Mouse (Mus musculus) small intestine, adult 2 months (tissue): ENCODE data around the gene Clip3. TPM values are rescaled to one million over a fixed set of nuclear protein-coding genes. Genes with fewer than 3 reads are reported as not detected.
A peak's percentile ranks its signal among the peaks of the same experiment; 100 is the strongest.

ENCODE experiments used
- H3K27ac ChIP-seq: fragments of 200-500 bp; 2 replicates; pipeline ENCODE4 v1.5.1; 2012; ENCODE audit warnings: low read depth, low read length, control low read depth, inconsistent platforms; ENCODE audit not compliant: insufficient read depth
- H3K27me3 ChIP-seq: fragments of 200-500 bp; 2 replicates; pipeline ENCODE4 v1.6.1; 2012; ENCODE audit warnings: mild to moderate bottlenecking, moderate library complexity, low read length, inconsistent platforms; ENCODE audit not compliant: control insufficient read depth, insufficient read depth
- H3K36me3 ChIP-seq: fragments of 200-500 bp; 2 replicates; pipeline ENCODE4 v1.6.1; 2012; ENCODE audit warnings: mild to moderate bottlenecking, low read length, control low read depth, inconsistent platforms; ENCODE audit not compliant: control insufficient read depth, insufficient read depth
- H3K4me1 ChIP-seq: fragments of 200-500 bp; 2 replicates; pipeline ENCODE4 v1.6.1; 2012; ENCODE audit warnings: low read length, inconsistent platforms, mixed read lengths; ENCODE audit not compliant: control insufficient read depth, insufficient read depth, insufficient read length
- H3K4me3 ChIP-seq: fragments of 200-500 bp; 2 replicates; pipeline ENCODE4 v1.5.1; 2012; ENCODE audit warnings: low read depth, mild to moderate bottlenecking, control low read depth, inconsistent platforms, low read length, moderate library complexity
- CTCF ChIP-seq: fragments of 200-500 bp; IDR thresholded peaks from 2 replicates; pipeline ENCODE4 v1.5.1; 2012; ENCODE audit warnings: low read depth, mild to moderate bottlenecking, control low read depth, inconsistent platforms, low read length, moderate library complexity, mixed read lengths; ENCODE audit not compliant: insufficient replicate concordance, insufficient read length; ENCODE audit errors: extremely low read depth
- POLR2A ChIP-seq: fragments of 200-500 bp; IDR thresholded peaks from 2 replicates; pipeline ENCODE4 v1.6.1; 2012; ENCODE audit warnings: low read depth, mild to moderate bottlenecking, control low read depth, inconsistent platforms, low read length, moderate library complexity
- WGBS: fragments of 180-500 bp; shearing (Covaris S2); methylation state at CpG from one replicate; pipeline ENCODE4 v1.1.7; 2018; 5-methylcytosine and 5-hydroxymethylcytosine counted together
- polyA plus RNA-seq: library from polyadenylated mRNA; depleted of rRNA; stranded (reverse); fragments of >200 nt; gene quantifications from 2 replicates; pipeline ENCODE4 v1.2.3, GENCODE M21; 2012; rRNA removed

The Clip3 gene
- polyA plus RNA-seq, 1 experiment: 9.0 TPM

GRCm38 (mm10) chr7:30339432-30340109, 48.0 kb downstream of the Clip3 start:
- Histone ChIP-seq H3K4me1 (no peaks in the 10 kb centered on the region), H3K4me3 (no peak overlapping the region), H3K27ac (no peak overlapping the region), H3K27me3 (no peaks in the 10 kb centered on the region), H3K36me3 (no peaks in the 10 kb centered on the region)
- 53% methylated on average over 5 of the region's 5 CpGs for WGBS
- TF ChIP-seq POLR2A (no peak), CTCF (no peak)

GRCm38 (mm10) chr7:30346635-30347379, 55.3 kb downstream of the Clip3 start:
- no peak for TF ChIP-seq CTCF
- no peak for TF ChIP-seq POLR2A

GRCm38 (mm10) chr7:30347828-30348227, 56.3 kb downstream of the Clip3 start:
- no peaks in the 10 kb centered on the region for H3K27me3 ChIP-seq
- peaks cover 17% of the 10 kb centered on the region; the same call in 1 of the 2 replicates for H3K4me1 ChIP-seq
- 2% methylated on average over 30 of the region's 30 CpGs for WGBS
- no peak overlapping the region for H3K27ac ChIP-seq
- TF ChIP-seq POLR2A (no peak), CTCF (peak; percentile 79)
- no peak overlapping the region for H3K4me3 ChIP-seq
- H3K36me3 ChIP-seq: no peaks in the 10 kb centered on the region

More at GRCm38 (mm10) chr7:30346635-30347379, 55.3 kb downstream of the Clip3 start:
- Histone ChIP-seq H3K4me3 (no peak overlapping the region), H3K36me3 (no peaks in the 10 kb centered on the region), H3K4me1 (peaks cover 7% of the 10 kb centered on the region; the same call in 1 of the 2 replicates), H3K27ac (no peak overlapping the region), H3K27me3 (no peaks in the 10 kb centered on the region)
- 21% methylated on average over 21 of the region's 21 CpGs for WGBS

- Histone ChIP-seq H3K27ac (peak overlapping the region; percentile 61), H3K36me3 (peaks cover 2% of the 10 kb centered on the region; the same call in 1 of the 2 replicates), H3K4me1 (peaks cover 31% of the 10 kb centered on the region), H3K27me3 (no peaks in the 10 kb centered on the region), H3K4me3 (no peak overlapping the region; the same call in 1 of the 2 replicates)
- 5% methylated on average over 6 of the region's 6 CpGs for WGBS
- TF ChIP-seq POLR2A (no peak), CTCF (peak; percentile 69; the same call in 1 of the 2 replicates)
These were observed 61.8 kb downstream of the Clip3 start for GRCm38 (mm10) chr7:30353279-30353822.

DNA sequence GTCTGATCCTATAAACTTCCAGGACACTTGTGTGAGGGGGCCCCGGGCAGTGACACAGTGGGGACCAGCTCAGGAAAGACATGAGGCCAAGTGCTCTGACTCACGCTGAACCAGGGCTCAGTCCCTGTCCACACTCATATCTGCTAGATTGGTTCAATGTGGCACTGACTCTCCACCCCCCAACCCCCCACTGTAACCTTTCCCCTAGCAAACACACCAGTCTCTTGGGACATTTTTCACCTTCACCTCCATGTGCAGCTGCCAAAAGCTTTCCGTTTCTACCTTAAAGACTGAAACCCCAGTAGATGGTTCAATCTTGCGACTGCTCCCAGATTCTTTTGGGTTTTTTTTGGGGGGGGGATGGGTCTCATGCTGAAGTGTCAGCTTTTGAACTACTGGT, 62.5 kb downstream of the Clip3 start:
- TF ChIP-seq CTCF (no peak), POLR2A (no peak)
- Histone ChIP-seq H3K4me1 (peaks cover 31% of the 10 kb centered on the region), H3K4me3 (no peak overlapping the region), H3K36me3 (peaks cover 2% of the 10 kb centered on the region; the same call in 1 of the 2 replicates), H3K27me3 (no peaks in the 10 kb centered on the region), H3K27ac (no peak overlapping the region)
- WGBS: 62% methylated on average over 4 of the region's 4 CpGs

Other genes starting within 250 kb of the Clip3 start
- gene Zfp14, start 240.3 kb upstream of the Clip3 start, polyA plus RNA-seq: 0.58 and 0.62 TPM in 2 replicates
- 0.23 and 0.25 TPM in 2 replicates for gene Zfp82, start 218.8 kb upstream of the Clip3 start, polyA plus RNA-seq
- 0.06 TPM in 1 of 2 replicates, not detected in the other for gene Gm26920, start 201.3 kb upstream of the Clip3 start, polyA plus RNA-seq
- 0.11 and 0.95 TPM in 2 replicates for gene Zfp566, start 201.2 kb upstream of the Clip3 start, polyA plus RNA-seq
- 2.6 and 7.1 TPM in 2 replicates for gene Zfp260, start 197.0 kb upstream of the Clip3 start, polyA plus RNA-seq
- gene Zfp382, start 169.8 kb upstream of the Clip3 start, polyA plus RNA-seq: 0.06 and 0.19 TPM in 2 replicates
- 2.6 and 3.0 TPM in 2 replicates for gene Zfp146, start 122.0 kb upstream of the Clip3 start, polyA plus RNA-seq
- 47.5 and 165 TPM in 2 replicates for gene Cox7a1, start 107.6 kb upstream of the Clip3 start, polyA plus RNA-seq
- gene Capns1, start 92.9 kb upstream of the Clip3 start, polyA plus RNA-seq: 351 and 819 TPM in 2 replicates
- gene Polr2i, start 59.8 kb upstream of the Clip3 start, polyA plus RNA-seq: 59.2 and 86.9 TPM in 2 replicates
- gene Tbcb, start 59.5 kb upstream of the Clip3 start, polyA plus RNA-seq: 24.6 and 45.2 TPM in 2 replicates
- 0.15 TPM in 1 of 2 replicates, not detected in the other for gene Ovol3, start 56.0 kb upstream of the Clip3 start, polyA plus RNA-seq
- 0.16 TPM in 1 of 2 replicates, not detected in the other for gene Thap8, start 11.6 kb upstream of the Clip3 start, polyA plus RNA-seq
- 6.5 and 15.9 TPM in 2 replicates for gene Wdr62, start 11.3 kb upstream of the Clip3 start, polyA plus RNA-seq
- 86.9 and 141 TPM in 2 replicates for gene Alkbh6, start 17.0 kb downstream of the Clip3 start, polyA plus RNA-seq
- 13.5 and 30.5 TPM in 2 replicates for gene Syne4, start 23.1 kb downstream of the Clip3 start, polyA plus RNA-seq
- 0.36 and 0.63 TPM in 2 replicates for gene E130208F15Rik, start 30.0 kb downstream of the Clip3 start, polyA plus RNA-seq
- gene Sdhaf1, start 32.2 kb downstream of the Clip3 start, polyA plus RNA-seq: 15.2 and 23.4 TPM in 2 replicates
- 12.7 and 28.1 TPM in 2 replicates for gene Lrfn3, start 71.0 kb downstream of the Clip3 start, polyA plus RNA-seq
- 101 and 135 TPM in 2 replicates for gene Tyrobp, start 122.0 kb downstream of the Clip3 start, polyA plus RNA-seq
- gene Hcst, start 128.1 kb downstream of the Clip3 start, polyA plus RNA-seq: 33.7 and 56.1 TPM in 2 replicates
- gene Nfkbid, start 130.0 kb downstream of the Clip3 start, polyA plus RNA-seq: 5.0 and 9.2 TPM in 2 replicates
- gene Aplp1, start 153.8 kb downstream of the Clip3 start, polyA plus RNA-seq: 32.1 and 193 TPM in 2 replicates
- 0.18 and 0.27 TPM in 2 replicates for gene Kirrel2, start 166.0 kb downstream of the Clip3 start, polyA plus RNA-seq
- gene Nphs1, start 166.6 kb downstream of the Clip3 start, polyA plus RNA-seq: 0.14 and 7.6 TPM in 2 replicates
- 0.67 and 19.4 TPM in 2 replicates for gene Prodh2, start 201.9 kb downstream of the Clip3 start, polyA plus RNA-seq
- 8.7 and 12.0 TPM in 2 replicates for gene Arhgap33, start 243.3 kb downstream of the Clip3 start, polyA plus RNA-seq